Comparison of ENCODE assay signal across 27 mouse cellular contexts in genomic region chr17:25954671-25955070, GRCm38 (mm10). TPM values are rescaled to one million over a fixed set of nuclear protein-coding genes. Genes with fewer than 3 reads are reported as not detected.
"Had no signal": no experiment of that assay in that cellular context is flagged by ENCODE, and none has a peak within 500 bp of the region (broad histone marks: within the 10 kb centered on the region; RNA-seq: fewer than 3 reads in every experiment).

No protein-coding gene starts in this region.

- H3K4me2 ChIP-seq: embryonic facial prominence, embryonic 12.5 days; embryonic facial prominence, embryonic 13.5 days; embryonic facial prominence, embryonic 15.5 days; forebrain, embryonic 12.5 days; forebrain, embryonic 13.5 days; forebrain, embryonic 15.5 days had no signal

- ATAC-seq: forebrain, embryonic 13.5 days; forebrain, embryonic 14.5 days; forebrain, embryonic 15.5 days; forebrain, embryonic 16.5 days; forebrain, postnatal 0 days had no signal

- DNase-seq: cerebellum, adult 9-11 months; cerebellum, postnatal 14 days; cerebellum, postnatal 36 days; embryo, embryonic 11 days; forebrain, postnatal 0 days; gastrocnemius, adult 2 months; gastrocnemius, postnatal 10 days; gastrocnemius, postnatal 14 days; gastrocnemius, postnatal 25 days; gastrocnemius, postnatal 36 days; heart, adult 11 months; heart, adult 18-20 months; heart, adult 2 months had no signal

- H3K4me3 ChIP-seq: embryonic facial prominence, embryonic 10.5 days; embryonic facial prominence, embryonic 12.5 days; embryonic facial prominence, embryonic 13.5 days; embryonic facial prominence, embryonic 15.5 days; erythroblast, embryonic 14.5 days; forebrain, embryonic 10.5 days; forebrain, embryonic 12.5 days; forebrain, embryonic 13.5 days; forebrain, embryonic 15.5 days; gastrocnemius, adult 2 months; heart, adult 2 months had no signal

- H3K27ac ChIP-seq: embryonic facial prominence, embryonic 10.5 days; embryonic facial prominence, embryonic 12.5 days; embryonic facial prominence, embryonic 13.5 days; embryonic facial prominence, embryonic 15.5 days; forebrain, embryonic 10.5 days; forebrain, embryonic 12.5 days; forebrain, embryonic 13.5 days; forebrain, embryonic 15.5 days; gastrocnemius, adult 2 months; heart, adult 2 months had no signal

- H3K9ac ChIP-seq: embryonic facial prominence, embryonic 12.5 days; embryonic facial prominence, embryonic 13.5 days; embryonic facial prominence, embryonic 15.5 days; forebrain, embryonic 12.5 days; forebrain, embryonic 13.5 days; forebrain, embryonic 15.5 days; forebrain, postnatal 0 days had no signal

- H3K9me3 ChIP-seq: embryonic facial prominence, embryonic 10.5 days; embryonic facial prominence, embryonic 12.5 days; embryonic facial prominence, embryonic 13.5 days; embryonic facial prominence, embryonic 15.5 days; forebrain, embryonic 10.5 days; forebrain, embryonic 12.5 days; forebrain, embryonic 13.5 days; forebrain, embryonic 15.5 days had no signal

RNA-seq across cellular contexts. Expression of gene A930017K11Rik, which starts 2.3 kb away (rescaled TPM):
- polyA plus RNA-seq: embryonic facial prominence, embryonic 14.5 days; forebrain, embryonic 11.5 days; forebrain, embryonic 13.5 days; forebrain, embryonic 16.5 days had no signal

RNA-seq across cellular contexts. Expression of gene Nhlrc4, which starts 9.9 kb away (rescaled TPM):
- polyA plus RNA-seq: embryonic facial prominence, embryonic 11.5 days; embryonic facial prominence, embryonic 13.5 days; forebrain, embryonic 13.5 days; forebrain, embryonic 14.5 days; forebrain, embryonic 15.5 days; forebrain, embryonic 16.5 days had no signal
